8 mouse cellular contexts compared by ENCODE assay signal in the genomic region with DNA sequence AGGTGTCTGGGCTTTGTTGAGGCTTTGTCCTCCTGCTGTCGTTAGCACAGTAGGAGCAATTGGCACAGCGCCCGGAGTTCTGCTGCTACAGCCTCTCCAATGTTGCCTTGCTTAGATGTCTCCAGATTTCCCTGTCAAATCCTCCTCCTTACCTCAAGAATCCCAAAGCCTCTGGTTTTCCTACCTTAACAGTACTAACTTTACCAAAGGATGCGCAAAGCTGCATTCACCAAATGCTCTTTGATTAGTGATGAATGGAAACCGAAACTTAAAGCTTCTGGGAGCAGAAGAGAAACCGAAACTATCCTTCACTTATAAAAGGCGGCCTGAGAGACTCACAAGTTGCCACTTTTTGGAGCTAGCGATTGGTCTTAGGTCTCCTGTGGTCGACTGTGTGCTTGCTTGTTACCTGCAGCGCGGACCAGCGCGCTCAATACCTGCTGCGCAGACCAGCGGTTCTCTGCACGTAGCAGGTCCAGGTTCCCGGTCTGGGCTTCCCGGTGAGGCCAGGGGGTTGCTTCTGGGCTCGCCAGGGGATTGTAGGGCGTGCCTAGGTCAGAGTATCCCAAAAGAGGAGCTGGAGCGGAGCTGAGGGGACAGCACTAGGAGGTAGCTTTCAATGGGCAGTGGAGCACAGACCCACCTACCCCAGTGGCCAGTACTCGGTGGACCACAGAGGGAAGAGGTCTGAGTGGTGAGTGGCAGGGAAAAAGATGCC. TPM values are rescaled to one million over a fixed set of nuclear protein-coding genes. Genes with fewer than 3 reads are reported as not detected.
A peak's percentile ranks its signal among the peaks of the same experiment; 100 is the strongest.
DNase-seq lines count a peak whose midpoint lies in the region; ATAC-seq lines count a peak whose summit lies in the region.

A gene (plus strand): TSS at position 311 of the 718 bp plus-strand sequence.

- peak within 1 kb of the TSS; percentile 42 for H3K4me3 ChIP-seq in hindbrain, embryonic 15.5 days

- H3K4me1 ChIP-seq in hindbrain, embryonic 15.5 days (replicated peaks) = peaks cover 7% of the 10 kb centered on the region

- no peak within 1 kb of the TSS for H3K27ac ChIP-seq in hindbrain, embryonic 15.5 days (replicated peaks)

- no peaks in the 10 kb centered on the region for H3K27me3 ChIP-seq in hindbrain, embryonic 15.5 days

- peak; percentile 69 for DNase-seq in T-cell, adult 2 months (ENCODE audit: low spot score)
- DNase-seq in cerebellum, postnatal 10 days = peak; percentile 91 to 92
- peak; percentile 64 for DNase-seq in gastrocnemius, adult 18-20 months (ENCODE audit: low spot score)
- DNase-seq in left cerebral cortex, adult 11 months (ENCODE audit: low spot score) = peak; percentile 35
- DNase-seq in lung, postnatal 25 days (ENCODE audit: low spot score) = peak; percentile 67
- DNase-seq in retina, embryonic 14.5 days (ENCODE audit: low spot score) = peak; percentile 39
- DNase-seq in thymus, postnatal 4 days = peak; percentile 58

- WGBS in hindbrain, embryonic 15.5 days = 13% methylated on average over 22 of the region's 22 CpGs

- no peaks in the 10 kb centered on the region for H3K36me3 ChIP-seq in hindbrain, embryonic 15.5 days

- peak; percentile 45; the same call in 1 of the 2 replicates for ATAC-seq in hindbrain, embryonic 15.5 days (ENCODE audit: low FRiP score, low read depth)

- H3K4me2 ChIP-seq in hindbrain, embryonic 15.5 days = peak within 1 kb of the TSS; percentile 70

- no peaks in the 10 kb centered on the region for H3K9me3 ChIP-seq in hindbrain, embryonic 15.5 days

- 0 out of 2 replicates have a peak within 1 kb of the TSS, but pooled peaks have one; percentile 20 for H3K9ac ChIP-seq in hindbrain, embryonic 15.5 days

RNA-seq across cellular contexts. Expression of the gene that starts here (rescaled TPM):
- total RNA-seq in gastrocnemius, adult 18-20 months (2021) = under 1 TPM; 0.26 to 0.27 TPM
- polyA plus RNA-seq in hindbrain, embryonic 15.5 days (2015; fragmentation: Nextera tagmentation; extraction: Ambion mirVana) = 0.22 and 0.69 TPM in 2 replicates

Comparison
In these comparisons a context has a peak if more than half of its experiments do, and no peak if none do; other contexts are left out.
1. Peak in DNase-seq in gastrocnemius, adult 18-20 months; RNA of the gene not detected or under 1 TPM.
2. Peak in ATAC-seq, H3K4me3 ChIP-seq, H3K9ac ChIP-seq and H3K4me2 ChIP-seq in hindbrain, embryonic 15.5 days; RNA of the gene not detected or under 1 TPM.
3. DNase-seq: peak in every context shown above with its lines; median percentile 92 in cerebellum, postnatal 10 days; 69 in T-cell, adult 2 months; 67 in lung, postnatal 25 days; 64 in gastrocnemius, adult 18-20 months; 58 in thymus, postnatal 4 days; 39 in retina, embryonic 14.5 days; 35 in left cerebral cortex, adult 11 months.